Mouse (Mus musculus) neural tube, embryonic 14.5 days (tissue): ENCODE measurements at regions not wholly inside any gene's neighbourhood (a gene's known extent, or its start where the extent isn't known, plus 50 kb on each side); places are given as distances from the start of the nearest gene placed in this dataset.
A peak's percentile ranks its signal among the peaks of the same experiment; 100 is the strongest.

Source experiments
- ATAC-seq: fragments of 200-750 bp; cut with Nextera tagmentation; 2 replicates; pipeline ENCODE4 v1.8.0; 2017; ENCODE audit warnings: low read depth, mild to moderate bottlenecking, moderate TSS enrichment, moderate library complexity
- H3K27ac ChIP-seq: fragments of 300-500 bp; sonication (generic); 2 replicates; pipeline ENCODE4 v1.5.1; 2014; ENCODE audit warnings: low read depth, mild to moderate bottlenecking, control low read depth, low read length, moderate library complexity, mixed read lengths
- H3K27me3 ChIP-seq: fragments of 300-500 bp; sonication (generic); 2 replicates; pipeline ENCODE4 v1.6.1; 2014; ENCODE audit warnings: low read length; ENCODE audit not compliant: control insufficient read depth, insufficient read depth
- H3K36me3 ChIP-seq: fragments of 300-500 bp; sonication (generic); 2 replicates; pipeline ENCODE4 v1.6.1; 2014; ENCODE audit warnings: low read length, mixed read lengths; ENCODE audit not compliant: control insufficient read depth, insufficient read depth
- H3K4me1 ChIP-seq: fragments of 300-500 bp; sonication (generic); 2 replicates; pipeline ENCODE4 v1.6.1; 2014; ENCODE audit warnings: low read length; ENCODE audit not compliant: control insufficient read depth, insufficient read depth
- H3K4me2 ChIP-seq: fragments of 300-500 bp; sonication (generic); 2 replicates; pipeline ENCODE4 v1.6.1; 2014; ENCODE audit warnings: mild to moderate bottlenecking, low read depth, low read length, control low read depth
- H3K4me3 ChIP-seq: fragments of 300-500 bp; sonication (generic); 2 replicates; pipeline ENCODE4 v1.5.1; 2014; ENCODE audit warnings: low read depth, low read length, control low read depth, mixed read lengths
- H3K9ac ChIP-seq: fragments of 300-500 bp; sonication (generic); replicated peaks from 2 replicates; pipeline ENCODE4 v1.6.1; 2014; ENCODE audit warnings: low read depth, mild to moderate bottlenecking, control low read depth, low read length, mixed read lengths
- H3K9me3 ChIP-seq: fragments of 300-500 bp; sonication (generic); 2 replicates; pipeline ENCODE4 v1.6.1; 2016; ENCODE audit warnings: low read length; ENCODE audit not compliant: control insufficient read depth
- WGBS: fragments of 180-500 bp; shearing (Covaris S2); extraction: QIAGEN DNeasy Blood & Tissue Kit; methylation state at CpG from one replicate; pipeline ENCODE4 v1.1.7; 2014; 5-methylcytosine and 5-hydroxymethylcytosine counted together

DNA sequence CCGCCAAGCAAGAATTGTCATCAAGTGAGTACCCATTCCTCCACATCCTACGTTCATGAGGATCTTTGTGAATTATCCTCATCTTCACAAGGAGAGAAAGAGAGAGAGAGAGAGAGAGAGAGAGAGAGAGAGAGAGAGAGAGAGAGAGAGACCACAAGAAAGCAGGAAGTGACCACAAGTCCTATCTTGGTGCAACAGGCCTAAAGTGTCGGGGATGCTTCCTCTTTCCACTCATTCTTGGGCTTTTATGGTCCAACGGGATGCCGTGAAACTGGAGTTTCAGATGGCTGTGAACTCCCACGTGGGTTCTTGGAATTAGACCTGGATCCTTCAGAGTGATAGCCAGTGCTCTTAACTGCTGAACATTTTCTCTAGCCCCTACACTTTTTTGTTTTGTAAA, 53.1 kb upstream of the Rai14 start:
- H3K4me1 ChIP-seq = peaks cover 7% of the 10 kb centered on the region; the same call in 1 of the 2 replicates
- WGBS = 84% methylated on average over 6 of the region's 6 CpGs
- ATAC-seq = no peak
- no peaks in the 10 kb centered on the region for H3K27me3 ChIP-seq
- H3K27ac ChIP-seq = no peak overlapping the region
- H3K9me3 ChIP-seq = no peaks in the 10 kb centered on the region
- H3K4me2 ChIP-seq = no peak overlapping the region
- no peaks in the 10 kb centered on the region for H3K36me3 ChIP-seq
- H3K9ac ChIP-seq = no peak overlapping the region
- H3K4me3 ChIP-seq = no peak overlapping the region

DNA sequence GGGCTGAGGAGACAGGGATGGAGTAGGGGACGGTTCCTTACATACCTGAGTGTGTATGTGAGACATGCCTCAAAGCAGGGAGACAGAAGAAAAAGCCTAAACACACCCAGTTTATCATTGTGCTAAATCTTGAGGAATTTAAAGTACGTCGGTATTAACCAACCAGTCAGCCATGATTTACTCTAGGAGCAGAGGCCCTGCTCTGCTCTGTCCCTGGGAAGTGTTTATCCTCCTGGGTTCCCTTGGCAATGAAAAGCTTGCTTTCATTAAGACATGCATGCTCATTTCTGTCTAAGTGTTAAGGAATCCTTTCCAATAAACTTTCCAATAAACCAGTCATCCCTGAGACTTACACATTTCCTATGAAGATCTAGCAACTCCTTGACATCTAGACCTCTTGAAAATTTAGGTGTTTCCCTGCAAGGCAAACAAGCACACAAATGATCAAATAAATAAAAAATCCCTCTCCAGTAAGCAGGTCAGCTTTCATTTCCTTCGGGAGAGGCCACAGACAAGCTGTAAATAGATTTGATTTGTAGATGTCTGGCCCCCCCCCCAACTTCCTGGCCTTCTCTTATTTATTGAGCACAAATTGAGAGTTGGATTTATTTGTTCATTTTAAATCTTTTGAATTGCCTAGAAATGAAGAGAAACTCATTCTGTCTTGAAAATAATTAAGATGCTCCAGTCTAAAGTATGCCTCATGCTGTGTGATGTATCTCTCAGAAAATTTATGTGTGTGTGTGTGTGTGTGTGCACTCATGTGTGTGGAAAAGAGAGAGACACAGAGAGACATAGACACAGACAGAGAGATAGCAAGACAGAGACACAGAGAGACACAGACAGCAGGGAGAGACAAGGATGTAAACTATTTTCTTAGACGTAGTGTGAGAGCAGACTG, 56.2 kb upstream of the Rai14 start:
- Histone ChIP-seq H3K4me2 (no peak overlapping the region), H3K4me3 (no peak overlapping the region), H3K4me1 (peaks cover 7% of the 10 kb centered on the region; the same call in 1 of the 2 replicates), H3K9ac (no peak overlapping the region), H3K27ac (0 out of 2 replicates have a peak overlapping the region, but pooled peaks have one; percentile 34), H3K27me3 (no peaks in the 10 kb centered on the region), H3K9me3 (no peaks in the 10 kb centered on the region), H3K36me3 (no peaks in the 10 kb centered on the region)
- peak; percentile 56; the same call in 1 of the 2 replicates for ATAC-seq
- WGBS = 25% methylated on average over 5 of the region's 5 CpGs

GRCm38 (mm10) chr15:10771311-10771690, 56.9 kb upstream of the Rai14 start:
- peak; percentile 21; the same call in 1 of the 2 replicates for ATAC-seq
- WGBS = 34% methylated on average over 4 of the region's 4 CpGs
- no peak overlapping the region for H3K27ac ChIP-seq

GRCm38 (mm10) chr15:10779941-10780620, 65.7 kb upstream of the Rai14 start:
- Histone ChIP-seq H3K4me1 (no peaks in the 10 kb centered on the region), H3K27ac (no peak overlapping the region), H3K9me3 (no peaks in the 10 kb centered on the region), H3K27me3 (no peaks in the 10 kb centered on the region), H3K4me3 (no peak overlapping the region), H3K4me2 (no peak overlapping the region), H3K36me3 (no peaks in the 10 kb centered on the region), H3K9ac (no peak overlapping the region)
- ATAC-seq = no peak
- 86% methylated on average over 13 of the region's 13 CpGs for WGBS

More at GRCm38 (mm10) chr15:10771311-10771690, 56.9 kb upstream of the Rai14 start:
- H3K36me3 ChIP-seq = no peaks in the 10 kb centered on the region
- no peaks in the 10 kb centered on the region for H3K9me3 ChIP-seq
- H3K4me1 ChIP-seq = peaks cover 7% of the 10 kb centered on the region; the same call in 1 of the 2 replicates
- H3K27me3 ChIP-seq = no peaks in the 10 kb centered on the region
- H3K4me3 ChIP-seq = no peak overlapping the region
- H3K9ac ChIP-seq = no peak overlapping the region
- H3K4me2 ChIP-seq = no peak overlapping the region

DNA sequence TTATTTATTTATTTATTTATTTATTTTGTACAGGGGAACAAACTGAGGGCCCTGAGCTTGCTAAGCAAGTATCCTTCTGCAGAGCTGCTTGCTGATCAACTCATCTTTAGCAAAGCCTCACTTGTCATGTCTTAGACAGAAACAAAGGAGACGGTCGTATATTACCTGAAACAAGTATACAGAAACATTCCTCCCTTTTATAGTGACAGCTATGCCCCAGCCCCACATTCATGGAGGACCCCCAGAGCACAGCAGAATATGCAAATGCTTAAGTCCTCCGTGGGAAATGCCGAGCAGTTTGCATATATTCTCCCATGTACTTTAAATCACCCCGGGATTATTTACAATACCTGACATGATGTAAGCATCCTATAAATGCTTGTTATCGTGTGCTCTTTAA, 74.9 kb upstream of the Rai14 start:
- Histone ChIP-seq H3K4me1 (no peaks in the 10 kb centered on the region), H3K9ac (no peak overlapping the region), H3K27me3 (no peaks in the 10 kb centered on the region), H3K4me2 (no peak overlapping the region), H3K9me3 (no peaks in the 10 kb centered on the region), H3K4me3 (no peak overlapping the region), H3K36me3 (no peaks in the 10 kb centered on the region), H3K27ac (no peak overlapping the region)
- WGBS = 22% methylated on average over 6 of the region's 6 CpGs
- ATAC-seq = peak; percentile 28; the same call in 1 of the 2 replicates

DNA sequence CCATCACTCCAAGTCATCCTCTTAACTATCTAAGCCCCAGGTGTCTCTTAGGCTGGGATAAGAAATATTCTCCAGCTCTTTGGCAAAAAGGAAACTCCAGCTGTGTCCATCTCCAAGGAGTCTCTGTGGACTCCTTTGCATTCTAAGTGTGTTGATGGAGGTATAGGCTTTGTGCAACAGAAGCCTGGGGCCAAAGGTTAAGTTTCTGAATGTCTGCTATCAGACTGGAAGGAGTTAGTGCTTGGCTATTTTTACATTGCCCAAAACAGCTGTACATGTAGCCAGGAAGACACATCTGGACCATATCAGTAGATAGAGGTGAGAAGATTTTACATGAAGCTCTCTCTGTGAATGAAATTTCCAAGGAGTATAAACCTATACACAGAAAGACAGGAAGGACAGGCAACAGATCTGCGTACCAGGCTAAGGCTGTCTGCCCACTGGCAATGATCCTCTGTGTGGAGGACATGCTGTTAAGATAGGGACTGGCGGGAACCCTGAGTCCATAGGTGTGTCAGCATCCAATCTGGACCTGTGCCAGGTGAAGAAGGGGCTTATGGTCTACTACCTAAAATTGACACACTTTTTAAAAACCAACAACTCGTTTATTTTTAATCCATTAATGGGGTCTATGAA, 76.6 kb upstream of the Rai14 start:
- Histone ChIP-seq H3K4me2 (no peak overlapping the region), H3K4me1 (no peaks in the 10 kb centered on the region), H3K9me3 (no peaks in the 10 kb centered on the region), H3K4me3 (no peak overlapping the region), H3K27me3 (no peaks in the 10 kb centered on the region), H3K36me3 (no peaks in the 10 kb centered on the region), H3K9ac (no peak overlapping the region), H3K27ac (no peak overlapping the region)
- WGBS = 85% methylated on average over 3 of the region's 3 CpGs
- no peak for ATAC-seq

GRCm38 (mm10) chr15:10791516-10792112, 77.2 kb upstream of the Rai14 start:
- ATAC-seq = peak; percentile 66
- WGBS = 73% methylated on average over 3 of the region's 3 CpGs
- no peaks in the 10 kb centered on the region for H3K27me3 ChIP-seq

DNA sequence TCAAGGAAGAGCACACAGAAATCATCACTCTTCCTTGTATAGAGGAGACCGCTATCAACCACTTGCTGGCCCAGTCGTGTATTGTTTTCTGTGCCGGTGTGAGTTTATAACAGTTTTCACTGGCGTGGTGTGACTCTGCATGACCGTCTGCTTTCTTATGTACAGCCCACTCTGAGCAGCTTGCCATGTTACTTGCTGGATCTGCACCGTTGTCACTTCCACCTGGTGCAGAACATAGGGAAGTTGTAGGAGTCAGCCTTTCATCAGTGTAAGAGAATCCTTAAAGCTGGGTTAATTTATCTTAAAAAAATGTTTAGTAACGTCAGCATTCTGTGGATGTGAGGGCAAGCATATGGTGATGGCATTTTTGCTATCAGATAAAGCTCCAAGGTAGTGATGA, 77.7 kb upstream of the Rai14 start:
- Histone ChIP-seq H3K27me3 (no peaks in the 10 kb centered on the region), H3K9ac (no peak overlapping the region), H3K4me1 (no peaks in the 10 kb centered on the region), H3K36me3 (no peaks in the 10 kb centered on the region), H3K4me3 (no peak overlapping the region), H3K9me3 (no peaks in the 10 kb centered on the region), H3K27ac (no peak overlapping the region), H3K4me2 (no peak overlapping the region)
- ATAC-seq = no peak
- whole genome bisulfite sequencing = 78% methylated on average over 7 of the region's 7 CpGs

More at GRCm38 (mm10) chr15:10791516-10792112, 77.2 kb upstream of the Rai14 start:
- H3K9me3 ChIP-seq = no peaks in the 10 kb centered on the region
- no peaks in the 10 kb centered on the region for H3K4me1 ChIP-seq
- no peak overlapping the region for H3K4me2 ChIP-seq
- H3K36me3 ChIP-seq = no peaks in the 10 kb centered on the region
- no peak overlapping the region for H3K4me3 ChIP-seq
- H3K27ac ChIP-seq = no peak overlapping the region
- no peak overlapping the region for H3K9ac ChIP-seq
